Mouse (Mus musculus): Measurements from ENCODE around the gene Zhx3.

The Zhx3 gene

DNA sequence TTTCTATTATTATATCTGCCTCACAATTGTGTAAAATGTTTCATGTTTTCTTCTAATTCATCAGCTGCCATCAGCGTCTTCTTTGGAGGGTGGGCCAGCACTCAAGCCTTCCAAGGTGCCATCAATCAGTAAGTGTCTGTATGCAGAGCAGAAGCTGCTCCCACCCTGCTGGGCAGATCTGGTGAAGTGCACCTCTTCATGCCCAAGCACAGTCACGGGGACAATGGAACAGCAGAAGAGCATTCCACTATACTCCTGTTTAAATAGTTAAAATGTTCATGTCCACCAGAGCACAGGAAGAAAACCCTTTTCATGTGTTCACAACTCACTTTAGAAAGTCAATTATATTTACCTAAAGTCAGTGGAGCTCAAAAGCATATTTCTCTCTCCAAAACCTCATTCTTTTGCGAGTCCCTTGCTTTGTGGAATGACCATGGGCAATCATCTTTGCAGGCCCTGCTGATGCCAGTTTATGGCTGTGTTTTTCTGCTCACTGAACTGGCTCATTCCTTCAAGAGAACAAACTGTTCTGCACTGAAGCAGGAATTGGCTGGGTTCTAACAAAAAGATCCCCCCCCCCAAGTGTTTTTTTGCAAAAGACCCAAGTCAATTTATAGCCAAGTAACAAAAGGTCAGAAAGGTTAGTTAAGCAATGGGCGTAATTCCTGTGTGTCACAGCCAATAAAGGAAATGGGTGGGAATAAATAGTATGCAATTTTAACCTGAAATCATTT is 67.8 kb downstream of the Zhx3 start:
- DNase-seq (ENCODE audit: low read depth, low spot score) = no peak

DNA sequence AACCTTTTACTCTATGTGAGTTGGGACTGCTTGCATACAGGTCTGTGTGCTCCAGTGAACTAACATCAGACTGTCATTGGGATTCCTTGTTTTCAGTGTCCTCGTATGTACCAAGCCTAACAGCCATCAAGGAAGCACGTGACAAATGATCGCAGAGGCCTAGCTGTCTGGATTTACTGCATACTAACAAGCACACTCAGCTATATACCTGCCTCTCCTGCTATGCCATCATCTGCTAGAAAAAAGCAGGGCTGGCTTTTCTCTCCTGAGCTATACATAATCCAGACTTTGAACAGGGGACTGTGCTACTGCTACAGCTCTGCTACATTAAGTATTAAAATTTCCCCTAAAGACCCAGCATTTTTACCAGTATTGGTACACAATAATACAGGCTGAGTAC is 70.5 kb downstream of the Zhx3 start:
- DNase-seq (ENCODE audit: low read depth, low spot score) = no peak

DNA sequence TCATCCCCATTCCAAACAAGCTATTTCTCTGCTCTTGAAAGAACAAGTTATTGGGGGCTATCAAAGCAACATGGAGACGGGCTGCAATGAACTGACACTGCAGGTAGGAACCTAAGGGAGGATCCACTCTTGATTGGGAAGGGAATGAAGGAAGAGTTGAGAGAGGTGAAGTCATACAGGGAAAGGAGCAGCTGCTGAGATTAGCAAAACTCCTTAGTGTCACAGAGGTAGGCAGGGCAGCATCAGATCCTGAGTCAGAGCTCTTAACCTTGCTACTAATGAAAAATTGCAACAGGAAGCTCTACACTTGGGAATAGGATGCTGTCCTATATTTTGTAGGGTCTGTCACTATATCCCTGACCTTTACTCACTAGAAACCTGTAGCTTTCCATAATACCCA is 71.8 kb downstream of the Zhx3 start:
- DNase-seq (ENCODE audit: low read depth, low spot score) = no peak

DNA sequence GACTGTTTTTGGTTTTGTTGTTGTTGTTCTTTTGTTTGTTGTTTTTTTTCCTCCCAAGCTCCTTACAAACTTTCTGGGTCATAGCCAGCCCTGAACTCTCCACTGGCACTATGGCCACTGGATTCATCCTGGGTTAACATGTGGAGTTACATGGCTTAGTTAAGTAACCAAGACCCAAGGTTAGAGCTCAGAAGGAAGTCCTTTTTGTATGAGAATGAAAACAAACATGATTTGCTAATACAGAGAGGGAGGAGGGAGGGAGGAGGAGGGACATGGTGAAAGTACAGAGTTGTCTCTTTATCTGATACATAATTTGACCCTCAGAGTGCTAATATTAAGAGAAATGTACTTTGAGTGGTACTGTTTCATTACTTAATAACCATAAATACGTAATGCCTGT is 74.6 kb downstream of the Zhx3 start:
- DNase-seq (ENCODE audit: low read depth, low spot score) = no peak

DNA sequence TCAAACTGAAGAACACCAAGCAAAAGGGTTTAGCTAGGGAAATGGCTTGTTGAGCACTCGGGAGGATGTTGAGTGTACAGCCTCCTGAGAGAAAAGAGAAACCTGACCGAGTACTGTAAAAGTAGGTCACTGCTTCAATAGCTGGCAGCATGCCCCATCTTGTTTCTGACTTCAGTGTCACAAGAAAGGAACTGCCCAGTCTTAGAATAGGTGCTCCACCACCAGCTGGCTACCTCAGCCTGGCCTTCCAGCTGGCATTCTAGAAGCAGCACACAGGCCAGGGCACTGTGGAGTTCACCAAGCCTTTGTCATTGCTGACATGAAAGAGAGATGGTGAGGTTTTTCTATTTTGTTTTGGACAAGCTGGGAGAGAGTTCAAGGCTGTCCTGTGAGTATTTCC is 75.8 kb downstream of the Zhx3 start:
- DNase-seq (ENCODE audit: low read depth, low spot score) = no peak

DNA sequence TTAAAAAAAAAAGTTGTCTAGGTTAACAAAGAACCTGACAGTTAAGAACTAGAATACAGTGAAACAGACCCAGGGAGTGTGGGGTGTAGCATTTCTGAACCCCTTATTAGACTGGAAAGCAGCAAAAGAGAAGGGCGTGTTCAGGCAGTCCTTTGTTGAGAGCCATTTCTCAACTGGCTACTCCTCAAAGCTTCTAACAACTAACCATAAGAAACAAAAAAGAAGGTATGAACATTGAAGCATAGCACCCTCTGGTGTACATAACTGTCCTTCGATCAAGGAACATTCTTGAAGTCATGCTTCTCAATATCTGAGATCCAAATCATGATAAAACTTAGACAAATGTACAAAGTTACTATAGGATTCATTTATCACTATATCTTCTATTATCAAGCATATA is 79.7 kb downstream of the Zhx3 start:
- no peak for DNase-seq (ENCODE audit: low read depth, low spot score)

DNA sequence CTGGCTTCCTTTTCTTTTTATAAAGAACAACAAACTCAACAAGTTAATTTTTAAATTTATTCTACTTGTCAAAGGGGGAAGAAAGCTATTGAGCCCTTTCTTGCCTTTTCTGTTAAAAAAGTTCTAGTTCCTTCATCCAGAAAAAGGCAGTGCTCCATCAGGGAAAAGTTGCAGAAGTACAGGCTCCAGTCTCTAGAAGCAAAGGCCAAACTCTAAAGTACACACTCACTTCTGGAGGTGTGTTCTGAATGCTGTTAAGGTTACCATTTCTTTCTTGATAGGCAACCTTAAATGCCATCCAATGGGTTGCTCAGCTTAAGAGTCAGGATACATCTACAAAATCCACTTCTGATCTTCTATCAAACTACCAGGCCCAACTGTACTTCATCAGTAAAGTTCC is 83.1 kb downstream of the Zhx3 start:
- DNase-seq (ENCODE audit: low read depth, low spot score) = no peak

DNA sequence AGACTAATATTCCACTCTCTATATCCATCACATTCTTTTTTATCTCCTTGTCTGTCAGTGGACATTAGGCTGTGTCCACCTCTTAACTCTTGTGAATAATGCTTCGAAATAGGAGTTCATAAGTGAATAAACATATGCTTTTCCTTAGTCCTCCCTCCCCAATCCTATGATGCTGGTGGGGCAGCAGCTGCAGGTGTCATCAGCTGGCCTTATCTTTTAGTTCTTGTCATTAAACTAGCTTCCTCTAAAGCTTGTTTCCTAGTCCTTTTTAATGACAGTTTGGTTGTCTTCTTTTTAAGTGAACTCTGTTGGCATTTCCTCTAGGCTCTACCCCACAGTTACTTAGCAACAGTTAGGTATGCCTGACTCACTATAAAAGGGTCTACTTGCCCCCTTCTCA is 83.8 kb downstream of the Zhx3 start:
- no peak for DNase-seq (ENCODE audit: low read depth, low spot score)

DNA sequence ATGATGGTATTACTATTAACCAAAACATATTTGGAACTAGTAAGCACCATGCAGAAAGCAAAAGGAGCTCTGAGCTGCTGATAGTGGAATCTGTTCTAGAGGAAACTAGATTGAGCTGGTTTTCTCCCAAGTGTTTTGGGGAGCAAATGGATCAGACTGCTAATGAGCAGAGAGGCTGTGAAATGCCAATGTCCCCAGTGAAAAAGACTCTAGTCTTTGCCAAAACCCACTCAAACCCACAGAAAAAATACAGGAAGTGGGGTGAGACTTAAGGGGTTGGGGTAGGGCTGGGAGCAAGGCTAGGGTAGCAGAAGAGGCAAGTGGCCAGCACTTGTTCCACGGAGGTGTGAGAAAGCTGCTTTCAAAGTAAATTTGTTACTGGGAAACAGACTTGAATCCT is 86.5 kb downstream of the Zhx3 start:
- no peak for DNase-seq (ENCODE audit: low read depth, low spot score)

DNA sequence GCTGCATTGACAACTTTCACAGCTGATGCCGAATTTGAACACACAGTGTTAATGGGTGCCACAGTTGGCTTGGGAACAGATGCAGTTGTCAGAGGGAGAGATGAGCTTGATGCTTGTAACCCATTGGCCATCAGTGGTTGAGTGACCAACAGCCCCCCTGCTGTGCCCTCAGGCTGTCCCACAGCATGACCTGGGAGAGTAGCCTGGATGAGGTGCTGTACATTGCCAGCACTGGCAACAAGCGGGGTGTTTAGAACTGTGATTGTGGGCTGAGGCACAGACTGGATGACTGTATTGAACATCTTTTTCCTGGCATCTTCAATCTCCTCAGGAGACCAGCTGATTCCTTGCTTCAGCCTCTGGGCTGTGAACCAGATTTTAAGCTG is 92.0 kb downstream of the Zhx3 start:
- no peak for DNase-seq (ENCODE audit: low read depth, low spot score)

DNA sequence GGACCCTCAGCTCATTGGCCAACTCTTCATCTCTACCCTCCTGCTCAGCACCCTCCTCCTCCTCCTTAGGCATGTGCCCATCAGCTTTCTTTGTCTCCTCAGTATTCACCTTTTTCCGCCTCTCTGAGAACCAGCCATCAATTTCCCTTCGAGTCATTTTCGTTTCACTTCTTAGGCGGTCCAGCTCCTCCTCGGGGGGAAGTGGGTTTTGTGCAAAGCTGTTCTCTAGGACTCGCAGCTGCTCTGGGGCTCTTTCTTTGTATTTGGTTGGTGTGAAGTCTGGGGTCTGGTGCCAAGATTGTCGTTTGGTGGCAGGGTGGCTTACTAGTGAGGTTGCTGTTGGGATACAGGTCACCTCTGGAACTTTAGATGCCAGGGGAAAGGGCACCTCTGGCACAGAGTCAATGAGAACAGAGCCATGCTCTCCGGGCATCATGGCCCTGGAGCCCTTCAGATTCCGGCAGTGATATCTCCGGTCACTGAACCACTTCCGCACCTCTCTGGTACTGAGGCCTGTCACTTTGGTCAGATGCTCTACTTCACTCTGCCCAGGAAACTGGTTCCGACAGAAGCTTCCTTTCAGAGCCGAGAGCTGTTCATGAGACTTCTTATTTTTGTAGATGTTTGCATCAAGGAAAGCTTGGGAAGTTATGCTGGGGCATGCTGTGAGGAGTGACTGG is 92.5 kb downstream of the Zhx3 start:
- DNase-seq (ENCODE audit: low read depth, low spot score) = no peak

DNA sequence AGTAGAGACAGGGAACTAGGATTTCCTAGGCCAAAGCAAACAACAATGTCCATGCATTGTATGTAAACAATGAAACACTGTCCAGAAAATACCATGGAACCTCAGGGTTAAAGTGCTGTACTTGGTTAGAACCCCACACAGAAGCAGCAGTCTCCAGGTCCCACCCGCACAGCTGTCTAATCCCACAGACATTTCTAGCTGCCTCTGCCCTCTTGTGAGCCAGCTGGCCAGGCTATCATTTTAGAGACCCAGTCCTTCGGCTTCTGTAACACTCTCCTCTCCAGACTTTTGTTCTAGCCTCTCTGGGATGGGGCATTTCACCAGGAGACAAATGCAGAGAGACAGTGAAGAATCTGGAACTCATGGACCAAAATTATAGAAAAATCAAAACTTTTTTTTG is 94.8 kb downstream of the Zhx3 start:
- DNase-seq (ENCODE audit: low read depth, low spot score) = no peak

DNA sequence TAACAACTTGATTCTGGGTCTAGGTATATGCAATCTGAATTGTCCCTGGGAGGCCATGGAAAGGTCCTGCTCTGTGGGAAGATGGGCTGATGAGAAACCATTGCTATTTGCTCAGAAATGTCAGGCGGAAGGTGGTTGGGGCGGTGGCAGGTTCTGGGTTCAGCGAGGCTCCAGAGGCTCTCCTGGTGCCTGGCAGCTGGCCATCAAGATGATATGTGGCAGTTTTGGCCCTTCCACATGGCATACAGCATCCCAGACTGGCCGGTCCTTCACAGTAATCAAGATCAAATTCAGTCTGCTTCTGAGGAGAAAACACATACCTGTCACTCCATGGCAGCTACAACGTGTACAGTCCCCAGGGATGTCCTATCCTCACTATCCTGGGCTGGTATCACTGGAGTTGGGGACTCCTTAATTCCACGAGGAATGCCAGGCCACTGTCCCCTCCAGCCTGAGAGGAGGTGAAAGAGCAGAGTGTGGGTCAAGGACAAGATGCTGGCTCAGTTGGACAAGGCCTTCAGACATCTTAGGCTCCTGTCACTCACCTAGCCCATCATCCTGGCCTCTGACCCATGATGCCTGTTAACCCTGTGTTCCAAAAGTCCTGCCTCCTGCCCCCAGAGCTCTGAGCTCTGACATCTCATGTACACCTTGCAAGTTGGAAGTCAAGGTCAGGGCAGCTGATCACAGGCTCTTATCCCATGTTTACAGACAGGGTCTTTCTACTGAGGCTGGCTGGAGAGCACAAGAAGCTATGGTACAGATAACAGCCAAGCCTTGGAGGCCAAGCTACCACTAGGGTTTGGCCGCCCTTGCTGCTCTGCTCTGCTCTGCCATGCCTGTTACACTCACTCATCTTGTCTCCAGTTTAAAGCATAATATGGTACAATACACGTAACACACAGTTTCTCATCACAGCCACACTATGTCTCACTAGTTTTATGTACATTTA is 101.2 kb downstream of the Zhx3 start:
- DNase-seq (ENCODE audit: low read depth, low spot score) = no peak

DNA sequence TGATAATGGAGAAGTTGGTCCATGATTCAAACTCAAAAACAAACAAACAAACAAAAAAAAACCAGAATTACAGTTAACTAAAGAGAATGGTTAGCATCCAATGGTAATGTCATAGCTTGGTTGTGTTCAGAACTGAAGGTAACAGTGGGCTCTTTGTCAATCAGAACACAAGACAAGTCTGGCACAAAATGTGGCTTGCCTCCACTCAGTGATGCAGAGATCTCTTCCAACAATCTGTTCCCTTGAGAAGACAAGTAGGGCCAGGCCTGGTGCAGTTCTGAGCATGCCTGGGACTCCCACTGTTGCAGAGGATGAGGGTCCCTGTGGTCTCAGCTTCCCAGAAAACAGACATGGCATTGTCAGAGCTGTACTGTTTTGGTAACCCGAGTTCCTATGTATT is 101.9 kb downstream of the Zhx3 start:
- DNase-seq (ENCODE audit: low read depth, low spot score) = no peak

DNA sequence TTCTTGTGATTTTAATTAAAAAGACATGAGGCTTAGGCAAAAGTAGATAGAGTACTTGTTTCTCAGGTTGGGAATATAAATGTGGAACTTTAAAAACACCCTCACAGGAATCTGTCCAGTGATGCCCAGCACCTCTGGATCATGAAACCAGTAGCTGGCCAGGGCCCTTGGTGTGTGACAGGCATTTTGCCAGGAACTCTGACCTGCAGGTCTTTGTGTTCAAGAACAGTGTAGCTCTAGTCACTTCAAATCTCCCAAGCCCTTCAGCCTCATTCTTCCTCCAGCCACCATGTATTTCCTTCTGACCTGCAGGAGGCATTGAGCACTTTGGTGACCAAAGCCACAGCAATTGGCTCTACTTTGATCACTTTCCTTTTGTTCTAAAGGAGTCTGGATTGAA is 102.4 kb downstream of the Zhx3 start:
- no peak for DNase-seq (ENCODE audit: low read depth, low spot score)

DNA sequence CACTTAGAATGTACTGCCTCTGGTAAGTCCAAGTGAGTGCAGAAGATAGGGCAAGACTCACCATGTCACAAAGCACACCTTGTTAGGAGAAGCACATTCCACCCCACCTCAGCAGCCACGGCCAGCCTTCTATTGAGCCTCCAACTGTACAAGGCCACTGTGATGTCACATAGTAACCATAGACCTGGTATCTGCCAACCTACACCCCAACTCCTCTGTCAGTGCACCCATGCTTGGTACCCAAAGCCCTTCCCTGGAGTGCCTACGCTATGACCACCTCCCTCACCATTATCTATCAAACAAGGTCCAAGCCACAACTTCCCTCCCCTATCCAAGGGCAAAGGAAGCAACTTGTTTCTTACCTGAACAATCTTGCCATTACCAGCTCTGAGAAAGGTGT is 103.8 kb downstream of the Zhx3 start:
- no peak for DNase-seq (ENCODE audit: low read depth, low spot score)

DNA sequence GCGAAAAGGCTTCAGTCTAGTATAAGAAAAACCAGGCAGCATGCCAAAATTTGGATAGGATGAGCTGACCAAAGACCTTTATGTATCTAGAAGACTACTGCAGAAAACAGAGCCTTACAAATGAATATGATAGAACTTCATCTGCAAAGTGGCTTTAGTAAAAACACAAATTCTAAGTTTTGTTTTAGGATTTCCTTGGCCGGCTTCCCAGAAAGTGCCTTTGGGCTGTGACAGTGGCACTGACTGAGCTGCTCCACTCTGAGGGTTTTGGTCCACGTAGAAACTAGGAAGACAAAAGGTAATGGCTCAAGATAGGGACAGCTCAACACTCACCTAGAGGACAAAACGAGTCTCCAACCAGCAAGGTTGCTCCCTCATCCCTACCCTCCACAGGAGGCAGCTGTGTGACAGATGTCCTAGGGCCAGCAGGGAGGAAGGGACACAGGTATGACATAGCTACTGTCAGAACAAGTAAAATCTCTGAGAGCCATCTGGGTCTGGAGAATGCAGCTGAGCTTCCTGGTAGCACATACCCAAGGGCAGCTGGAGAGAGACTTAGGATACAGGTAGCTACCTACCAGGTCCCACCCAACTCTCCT is 104.6 kb downstream of the Zhx3 start:
- no peak for DNase-seq (ENCODE audit: low read depth, low spot score)

DNA sequence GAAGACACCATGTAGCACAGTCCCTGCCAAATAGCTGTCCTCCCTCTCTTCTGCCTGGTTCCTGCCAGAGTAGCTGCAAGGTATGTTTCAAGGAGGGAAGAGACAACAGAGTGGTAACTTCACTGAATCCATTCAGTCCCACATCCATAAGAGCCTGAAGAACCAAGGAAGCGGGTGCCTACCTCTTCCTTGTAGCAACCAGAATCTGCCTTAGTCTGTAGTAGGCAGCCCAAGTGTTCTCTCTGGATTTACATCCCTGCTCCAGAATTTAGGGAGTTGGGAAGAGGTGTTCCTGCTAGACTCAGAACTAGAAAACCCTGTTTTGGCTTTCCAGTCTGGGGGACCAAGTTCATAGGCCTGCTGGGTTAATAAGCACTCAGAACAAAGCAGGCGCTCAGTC is 105.6 kb downstream of the Zhx3 start:
- DNase-seq (ENCODE audit: low read depth, low spot score) = no peak

DNA sequence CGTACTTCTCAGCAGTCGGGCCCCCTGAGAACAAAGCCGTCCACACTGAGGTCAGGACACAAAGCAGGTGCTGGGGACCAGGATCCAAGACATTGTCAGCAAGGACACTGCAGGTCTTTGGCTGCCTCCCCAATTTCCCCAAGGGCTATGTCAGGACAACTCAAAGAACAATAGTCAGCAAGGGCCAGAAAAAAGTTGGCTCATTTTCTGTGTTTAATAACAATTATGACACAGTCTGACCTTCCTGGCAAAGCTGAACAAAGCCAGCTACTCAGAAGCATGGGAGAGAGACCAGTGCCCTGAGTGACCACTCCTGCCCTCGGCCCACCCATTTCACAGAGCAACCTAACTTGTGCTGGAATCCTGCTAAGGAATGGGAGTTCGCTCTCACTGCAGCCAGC is 106.4 kb downstream of the Zhx3 start:
- no peak for DNase-seq (ENCODE audit: low read depth, low spot score)

DNA sequence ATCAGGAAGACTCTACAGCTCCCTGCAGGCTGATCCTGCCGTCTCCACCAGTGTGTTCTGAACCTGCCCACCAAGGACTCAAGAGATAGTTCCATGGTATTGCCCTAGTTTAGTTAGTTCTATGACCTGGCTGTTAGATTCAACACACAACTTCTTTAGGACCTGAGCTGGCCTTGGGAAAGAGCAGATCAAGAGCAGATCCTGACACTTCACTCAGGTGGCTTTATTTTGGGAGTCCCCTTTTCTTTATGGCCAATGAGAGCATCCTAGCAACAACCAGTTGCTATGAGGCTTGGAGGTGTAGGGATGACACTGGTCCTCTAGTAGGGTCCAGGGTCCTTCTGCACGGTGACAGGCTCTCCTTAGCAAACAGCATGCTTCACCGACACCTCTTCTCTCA is 107.7 kb downstream of the Zhx3 start:
- DNase-seq (ENCODE audit: low read depth, low spot score) = no peak

DNA sequence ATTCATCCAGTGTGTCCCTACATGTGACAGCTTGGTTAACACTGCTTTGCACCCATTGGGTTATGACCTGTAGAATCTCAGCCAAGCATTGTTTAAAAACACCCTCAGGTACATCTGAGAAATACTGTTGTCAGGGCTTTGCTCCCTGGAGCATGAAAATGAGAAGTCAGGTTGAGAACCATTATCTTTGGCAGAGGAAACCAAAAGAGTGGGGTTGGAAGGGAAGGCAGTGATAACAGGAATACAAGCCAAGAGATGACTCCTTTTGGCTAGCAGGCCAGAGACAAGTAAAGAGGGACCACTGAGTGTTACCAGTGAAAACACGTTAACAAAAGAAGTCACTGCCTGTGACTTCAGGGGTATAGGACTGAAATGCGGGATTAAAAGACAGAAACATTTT is 108.4 kb downstream of the Zhx3 start:
- DNase-seq (ENCODE audit: low read depth, low spot score) = no peak

DNA sequence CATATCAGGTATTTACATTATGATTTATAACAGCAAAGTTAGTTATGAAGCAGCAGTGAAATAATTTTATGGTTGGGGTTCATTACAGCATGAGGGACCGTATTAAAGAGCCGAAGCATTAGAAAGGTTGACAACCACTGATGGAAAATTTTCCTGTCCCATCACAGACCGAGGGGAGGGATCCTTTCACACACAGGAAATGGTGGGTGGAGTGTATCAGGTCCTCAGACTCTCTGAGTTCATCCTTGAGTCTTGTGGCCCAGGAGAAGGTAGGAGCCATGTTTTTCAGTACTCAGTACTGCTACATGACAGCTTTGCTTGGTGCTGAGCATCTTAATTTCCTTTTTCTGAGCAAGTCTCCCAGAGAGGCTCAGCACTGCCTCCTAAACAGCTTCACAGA is 109.0 kb downstream of the Zhx3 start:
- DNase-seq (ENCODE audit: low read depth, low spot score) = no peak
